Mouse (Mus musculus) embryonic facial prominence, embryonic 15.5 days (tissue): ENCODE data around the gene Tiam1. TPM values are rescaled to one million over a fixed set of nuclear protein-coding genes. Genes with fewer than 3 reads are reported as not detected.

Experiments used
- ATAC-seq: fragments of 200-750 bp; cut with Nextera tagmentation; 2 replicates; pipeline ENCODE4 v1.8.0; 2017; ENCODE audit warnings: low read depth, moderate TSS enrichment; ENCODE audit not compliant: insufficient number of reproducible peaks, low FRiP score, low TSS enrichment
- H3K27ac ChIP-seq: fragments of 300-500 bp; sonication (generic); replicated peaks from 2 replicates; pipeline ENCODE4 v1.5.1; 2015; ENCODE audit warnings: mild to moderate bottlenecking, inconsistent platforms
- H3K27me3 ChIP-seq: fragments of 300-500 bp; sonication (generic); 2 replicates; pipeline ENCODE4 v1.6.1; 2015; ENCODE audit warnings: inconsistent platforms
- H3K36me3 ChIP-seq: fragments of 300-500 bp; sonication (generic); 2 replicates; pipeline ENCODE4 v1.6.1; 2015; ENCODE audit warnings: mild to moderate bottlenecking, inconsistent platforms
- H3K4me1 ChIP-seq: fragments of 300-500 bp; sonication (generic); 2 replicates; pipeline ENCODE4 v1.6.1; 2015; ENCODE audit warnings: inconsistent platforms
- H3K4me2 ChIP-seq: fragments of 300-500 bp; sonication (generic); replicated peaks from 2 replicates; pipeline ENCODE4 v1.6.1; 2015; ENCODE audit warnings: mild to moderate bottlenecking, inconsistent platforms
- H3K4me3 ChIP-seq: fragments of 300-500 bp; sonication (generic); replicated peaks from 2 replicates; pipeline ENCODE4 v1.5.1; 2015; ENCODE audit warnings: mild to moderate bottlenecking, inconsistent platforms
- H3K9ac ChIP-seq: fragments of 300-500 bp; sonication (generic); 2 replicates; pipeline ENCODE4 v1.6.1; 2015; ENCODE audit warnings: inconsistent platforms
- H3K9me3 ChIP-seq: fragments of 300-500 bp; sonication (generic); replicated peaks from 2 replicates; pipeline ENCODE4 v1.6.1; 2016; ENCODE audit warnings: inconsistent platforms
- WGBS: fragments of 180-500 bp; shearing (Covaris S2); methylation state at CpG from one replicate; pipeline ENCODE4 v1.1.7; 2015; 5-methylcytosine and 5-hydroxymethylcytosine counted together
- polyA plus RNA-seq: library from polyadenylated mRNA; unstranded; fragments of >200 nt; fragmentation: Nextera tagmentation; extraction: Ambion mirVana; gene quantifications from 2 replicates; pipeline ENCODE4 v1.2.1, GENCODE M21; 2015

The Tiam1 gene
- polyA plus RNA-seq, 1 experiment from 2014 or later, result 45.3 TPM

DNA sequence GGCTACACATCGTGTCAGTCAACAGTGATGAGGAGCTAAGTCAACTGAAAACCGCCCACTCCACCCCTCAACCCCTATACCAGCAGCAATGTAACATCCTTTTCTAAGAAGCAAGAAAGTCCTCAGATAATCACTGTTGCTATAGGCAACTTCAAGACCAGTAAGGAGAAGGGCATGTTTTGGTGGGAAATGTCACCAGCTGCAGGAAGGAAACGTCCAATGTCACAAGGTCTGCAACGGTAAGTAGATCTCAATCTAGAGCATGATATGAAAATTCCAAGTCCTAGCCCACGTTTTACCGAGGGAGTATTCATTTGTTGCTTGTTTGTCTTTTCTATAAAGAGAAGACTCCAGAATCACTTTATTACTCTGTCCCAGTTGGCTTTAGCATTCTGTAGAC is 95.7 kb downstream of the Tiam1 start:
- Histone ChIP-seq H3K36me3 (no peaks in the 10 kb centered on the region), H3K9me3 (no peaks in the 10 kb centered on the region), H3K4me2 (no peak overlapping the region), H3K9ac (no peak overlapping the region), H3K4me1 (peaks cover 13% of the 10 kb centered on the region), H3K27me3 (no peaks in the 10 kb centered on the region), H3K27ac (no peak overlapping the region), H3K4me3 (no peak overlapping the region)
- no peak for ATAC-seq
- WGBS, result 87% methylated on average over 6 of the region's 6 CpGs

DNA sequence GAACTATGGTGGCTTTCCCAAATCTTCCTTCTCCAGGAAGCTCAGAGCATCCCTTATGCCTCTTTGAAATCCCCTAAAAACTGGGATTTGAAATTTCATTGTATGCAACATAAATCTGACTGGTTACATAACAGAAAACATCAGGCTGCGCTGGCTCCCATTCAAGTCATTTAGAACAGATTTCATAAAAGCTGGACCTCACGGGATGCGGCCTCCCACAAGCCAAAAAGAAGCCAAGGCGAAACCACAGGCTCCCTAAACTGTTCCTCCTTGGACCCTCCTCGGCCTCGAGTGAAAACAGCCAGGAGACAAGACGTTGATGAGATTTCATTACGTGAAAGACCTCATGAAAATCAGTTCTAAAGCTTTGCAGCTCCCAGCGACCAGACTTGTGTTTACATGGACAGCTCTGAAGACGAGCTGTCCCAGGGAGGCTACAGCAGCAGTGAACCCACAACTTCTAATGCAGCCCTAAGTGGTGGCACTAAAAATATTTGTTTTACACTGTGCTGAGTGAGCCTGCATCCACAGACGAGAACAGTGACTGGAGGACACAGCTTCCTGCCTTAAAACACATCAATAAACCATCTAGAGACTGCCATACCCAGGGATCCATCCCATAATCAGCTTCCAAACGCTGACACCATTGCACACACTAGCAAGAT is 96.9 kb downstream of the Tiam1 start:
- no peak for ATAC-seq

DNA sequence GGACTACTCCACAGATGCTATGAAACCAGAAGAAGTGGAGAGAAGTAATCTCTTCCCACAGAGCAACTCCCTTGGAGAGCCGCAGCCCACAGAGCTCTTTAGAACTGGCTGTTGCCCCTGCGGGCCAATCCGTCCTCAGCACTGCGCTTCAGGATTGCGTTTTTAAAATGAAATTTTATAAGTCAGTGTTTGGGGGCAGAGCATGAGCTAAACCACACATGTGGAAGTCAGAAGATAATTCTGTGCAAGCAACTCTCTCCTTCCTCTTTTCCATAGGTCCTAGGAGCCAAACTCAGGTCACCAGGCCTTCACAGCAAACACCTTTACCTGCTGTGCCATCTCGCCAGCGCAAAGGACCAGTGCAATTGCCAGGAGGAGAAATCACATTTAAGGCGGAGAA is 98.0 kb downstream of the Tiam1 start:
- no peak overlapping the region for H3K9ac ChIP-seq
- peaks cover 13% of the 10 kb centered on the region for H3K4me1 ChIP-seq
- no peak overlapping the region for H3K27ac ChIP-seq
- ATAC-seq, result no peak
- no peak overlapping the region for H3K4me2 ChIP-seq
- H3K9me3 ChIP-seq, result no peaks in the 10 kb centered on the region
- no peaks in the 10 kb centered on the region for H3K27me3 ChIP-seq
- 77% methylated on average over 8 of the region's 8 CpGs for WGBS
- H3K36me3 ChIP-seq, result no peaks in the 10 kb centered on the region
- H3K4me3 ChIP-seq, result no peak overlapping the region

More for the DNA sequence above, 96.9 kb downstream of the Tiam1 start:
- Histone ChIP-seq H3K9ac (no peak overlapping the region), H3K4me1 (peaks cover 13% of the 10 kb centered on the region), H3K27ac (peak overlapping the region; percentile 35; the same call in 1 of the 2 replicates), H3K36me3 (no peaks in the 10 kb centered on the region), H3K4me2 (no peak overlapping the region), H3K4me3 (no peak overlapping the region), H3K27me3 (no peaks in the 10 kb centered on the region), H3K9me3 (no peaks in the 10 kb centered on the region)
- 37% methylated on average over 12 of the region's 12 CpGs for WGBS

DNA sequence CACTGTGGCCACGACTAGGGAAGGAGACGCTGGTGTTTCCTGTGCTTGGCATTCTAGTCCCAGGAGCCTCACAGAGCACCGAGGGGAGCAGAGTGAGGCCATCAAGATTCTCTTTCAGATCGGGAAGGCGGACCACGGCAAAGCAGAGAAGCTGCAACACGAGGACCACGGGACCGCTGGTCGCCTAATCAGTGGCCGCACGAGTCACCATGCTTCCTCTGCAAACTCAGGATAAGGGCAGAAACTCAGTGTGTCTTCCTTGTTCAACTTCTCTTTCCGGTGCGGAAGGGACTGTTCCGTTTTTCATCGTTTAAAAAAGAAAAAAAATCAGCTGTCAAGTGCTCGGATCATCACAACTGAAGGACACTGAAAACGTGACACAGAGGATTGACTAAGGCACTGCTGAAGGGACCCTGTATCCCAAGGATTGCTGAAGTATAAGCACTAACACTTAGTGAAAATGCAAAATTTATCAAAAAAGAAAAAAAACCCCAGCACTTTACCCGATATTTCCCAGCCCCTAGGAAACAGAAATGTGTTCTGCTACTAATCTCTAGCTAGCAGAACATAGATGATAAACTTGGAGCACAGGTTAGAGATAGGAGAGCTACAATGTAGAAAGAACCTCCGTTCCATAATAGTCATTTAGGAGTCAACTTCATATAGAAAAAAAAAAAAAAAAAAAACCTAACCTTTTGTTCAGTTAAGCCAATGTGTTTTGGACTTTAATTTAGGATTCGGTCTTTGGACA is 99.4 kb downstream of the Tiam1 start:
- ATAC-seq, result no peak
- Histone ChIP-seq H3K27ac (no peak overlapping the region), H3K27me3 (no peaks in the 10 kb centered on the region), H3K4me2 (no peak overlapping the region), H3K4me1 (peaks cover 13% of the 10 kb centered on the region), H3K9ac (no peak overlapping the region), H3K36me3 (no peaks in the 10 kb centered on the region), H3K4me3 (no peak overlapping the region), H3K9me3 (no peaks in the 10 kb centered on the region)
- WGBS, result 82% methylated on average over 21 of the region's 21 CpGs

DNA sequence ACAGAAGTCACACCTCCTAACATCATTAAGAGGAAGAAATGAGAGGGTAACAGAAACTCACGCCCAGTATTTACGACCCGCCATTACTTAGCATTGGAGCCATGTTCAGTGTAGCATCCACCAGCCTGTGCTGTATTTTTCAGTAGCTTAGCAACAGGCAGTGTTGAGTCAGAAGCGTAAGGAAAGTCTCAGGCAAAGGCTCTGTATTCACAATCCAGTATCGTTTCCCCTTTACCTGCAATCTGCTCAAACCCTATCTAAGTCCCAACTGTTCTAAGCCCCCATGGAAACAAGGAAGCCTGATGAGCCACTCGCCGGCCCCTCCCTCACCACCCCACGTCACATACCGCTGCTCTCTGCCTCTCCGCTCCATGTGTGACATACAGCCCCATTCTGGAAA is 100.7 kb downstream of the Tiam1 start:
- no peak overlapping the region for H3K9ac ChIP-seq
- no peaks in the 10 kb centered on the region for H3K36me3 ChIP-seq
- ATAC-seq, result no peak
- no peaks in the 10 kb centered on the region for H3K9me3 ChIP-seq
- no peak overlapping the region for H3K4me2 ChIP-seq
- H3K27me3 ChIP-seq, result no peaks in the 10 kb centered on the region
- no peak overlapping the region for H3K27ac ChIP-seq
- peaks cover 17% of the 10 kb centered on the region for H3K4me1 ChIP-seq
- WGBS, result 93% methylated on average over 10 of the region's 10 CpGs
- no peak overlapping the region for H3K4me3 ChIP-seq

DNA sequence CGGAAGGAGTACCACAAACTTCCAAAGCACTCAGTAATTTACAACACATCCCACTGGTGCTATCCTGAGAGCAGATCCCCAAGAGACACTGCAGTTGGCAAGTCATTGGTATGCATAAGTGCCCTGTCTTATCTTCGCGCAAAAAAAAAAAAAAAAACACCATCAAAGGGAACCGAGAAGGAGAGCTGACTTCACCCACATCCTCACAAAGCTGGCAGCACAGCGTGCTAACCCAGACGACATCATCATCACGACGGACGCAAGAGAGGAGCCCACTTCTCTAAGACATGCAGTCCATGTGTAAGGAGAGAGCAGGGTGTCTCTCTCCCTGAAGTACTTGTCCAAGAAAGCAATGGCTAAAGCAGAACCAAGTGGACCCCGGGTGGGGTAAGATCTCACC is 101.2 kb downstream of the Tiam1 start:
- no peak overlapping the region for H3K4me2 ChIP-seq
- no peak overlapping the region for H3K27ac ChIP-seq
- no peaks in the 10 kb centered on the region for H3K36me3 ChIP-seq
- peaks cover 21% of the 10 kb centered on the region for H3K4me1 ChIP-seq
- no peaks in the 10 kb centered on the region for H3K27me3 ChIP-seq
- WGBS, result 86% methylated on average over 10 of the region's 10 CpGs
- H3K4me3 ChIP-seq, result no peak overlapping the region
- no peak overlapping the region for H3K9ac ChIP-seq
- H3K9me3 ChIP-seq, result no peaks in the 10 kb centered on the region
- no peak for ATAC-seq

DNA sequence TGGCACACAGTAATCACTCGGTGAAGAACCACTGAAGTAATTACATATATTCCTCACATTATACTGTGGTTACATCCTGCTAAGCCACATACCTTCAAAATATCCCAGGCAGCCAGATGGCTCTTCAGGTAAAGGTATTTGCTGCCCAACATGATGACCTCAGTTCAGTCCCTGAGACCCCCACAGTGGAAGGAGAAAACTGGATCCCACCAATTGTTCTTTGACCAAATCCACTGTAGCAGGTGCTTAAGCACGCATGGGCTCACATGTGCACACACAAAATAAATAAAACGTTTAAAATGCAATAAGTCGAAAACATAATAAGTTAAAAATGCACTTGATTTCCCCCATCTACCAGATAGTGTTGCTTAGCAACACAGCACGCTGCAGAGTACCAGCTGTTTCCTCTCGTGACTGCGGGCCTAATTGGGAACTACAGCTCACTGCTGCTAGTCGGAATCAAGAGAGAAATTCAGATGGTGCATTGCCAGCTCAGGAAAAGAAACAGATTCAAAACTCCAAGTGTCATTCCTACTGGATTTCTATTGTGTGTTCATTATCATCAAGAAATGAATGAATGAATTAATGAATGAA is 102.7 kb downstream of the Tiam1 start:
- Histone ChIP-seq H3K36me3 (no peaks in the 10 kb centered on the region), H3K4me2 (no peak overlapping the region), H3K9me3 (no peaks in the 10 kb centered on the region), H3K27ac (no peak overlapping the region), H3K9ac (no peak overlapping the region), H3K4me3 (no peak overlapping the region), H3K4me1 (peaks cover 20% of the 10 kb centered on the region), H3K27me3 (no peaks in the 10 kb centered on the region)
- WGBS, result 52% methylated on average over 8 of the region's 8 CpGs
- ATAC-seq, result no peak

DNA sequence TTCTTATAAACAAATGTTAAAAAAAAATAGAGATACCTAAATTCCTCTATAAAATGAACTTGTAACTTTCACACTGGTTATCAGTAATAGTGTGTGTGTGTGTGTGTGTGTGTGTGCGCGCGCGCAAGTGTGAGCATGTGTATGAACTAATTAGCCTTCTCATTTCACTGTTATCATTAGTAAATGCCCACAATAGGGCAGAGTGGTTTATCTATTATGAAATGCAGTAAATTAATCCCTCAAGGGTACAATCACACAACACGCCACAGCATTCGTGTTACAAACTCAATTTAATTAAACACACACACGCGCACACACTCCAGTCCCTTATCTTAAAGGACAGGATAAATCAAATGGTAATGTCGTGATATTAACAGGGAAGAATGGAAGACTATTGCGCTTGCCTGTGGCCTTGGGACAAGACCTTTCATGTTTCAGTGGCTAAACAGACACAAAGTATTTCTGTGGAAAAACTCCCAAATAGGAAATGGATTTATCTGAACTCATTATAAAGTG is 107.9 kb downstream of the Tiam1 start:
- Histone ChIP-seq H3K4me3 (no peak overlapping the region), H3K36me3 (no peaks in the 10 kb centered on the region), H3K4me2 (no peak overlapping the region), H3K27me3 (no peaks in the 10 kb centered on the region), H3K9me3 (no peaks in the 10 kb centered on the region), H3K4me1 (peaks cover 19% of the 10 kb centered on the region; the same call in 1 of the 2 replicates), H3K27ac (no peak overlapping the region), H3K9ac (no peak overlapping the region)
- 88% methylated on average over 10 of the region's 10 CpGs for WGBS
- ATAC-seq, result no peak

DNA sequence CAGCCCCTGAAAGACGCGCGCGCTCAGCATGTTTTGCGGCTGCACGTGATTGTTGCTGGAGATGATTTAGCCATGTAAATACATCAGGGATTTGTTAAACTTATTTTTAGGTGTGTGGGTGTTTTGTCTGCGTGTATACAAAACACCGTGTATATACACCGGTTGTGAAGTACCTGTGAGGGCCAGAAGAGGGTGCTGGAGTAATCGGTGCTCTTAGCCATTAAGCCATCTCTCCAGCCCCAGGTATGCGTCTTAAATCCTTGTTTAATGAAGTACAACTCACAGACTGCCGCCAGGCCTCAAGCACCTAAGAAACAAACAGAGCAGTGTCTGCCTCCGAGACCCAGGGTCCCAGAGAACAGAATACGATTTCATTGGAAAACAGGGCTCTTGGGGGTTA is 113.2 kb downstream of the Tiam1 start:
- Histone ChIP-seq H3K9me3 (no peaks in the 10 kb centered on the region), H3K27me3 (no peaks in the 10 kb centered on the region), H3K4me2 (no peak overlapping the region), H3K27ac (0 out of 2 replicates have a peak overlapping the region, but pooled peaks have one; percentile 17), H3K36me3 (no peaks in the 10 kb centered on the region), H3K9ac (no peak overlapping the region), H3K4me1 (peaks cover 15% of the 10 kb centered on the region; the same call in 1 of the 2 replicates), H3K4me3 (no peak overlapping the region)
- WGBS, result 60% methylated on average over 14 of the region's 14 CpGs
- ATAC-seq, result no peak

DNA sequence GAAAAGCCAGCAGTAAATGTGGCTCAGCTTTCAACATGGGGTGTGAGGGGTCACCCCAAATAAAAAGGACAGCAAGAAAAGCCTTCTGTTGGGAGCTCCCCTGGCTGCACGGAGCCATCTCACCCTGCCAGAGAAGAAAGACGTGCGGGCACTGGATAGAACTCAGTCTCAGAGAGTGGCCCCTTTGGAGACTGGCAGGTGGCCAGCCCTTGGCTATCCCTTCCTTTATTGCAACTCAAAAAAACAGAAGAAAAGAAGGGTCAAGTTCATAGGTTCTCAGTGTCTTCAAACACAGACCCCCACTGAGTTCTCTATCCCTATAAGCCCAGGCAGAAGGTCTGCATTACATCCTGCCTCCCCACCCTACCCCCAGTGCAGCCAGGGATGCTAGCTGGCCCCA is 115.7 kb downstream of the Tiam1 start:
- no peak overlapping the region for H3K4me3 ChIP-seq
- no peak overlapping the region for H3K27ac ChIP-seq
- no peaks in the 10 kb centered on the region for H3K9me3 ChIP-seq
- H3K4me2 ChIP-seq, result no peak overlapping the region
- peaks cover 20% of the 10 kb centered on the region for H3K4me1 ChIP-seq
- ATAC-seq, result no peak
- 0 out of 2 replicates have a peak, but pooled peaks cover 4% of the 10 kb centered on the region for H3K36me3 ChIP-seq
- no peaks in the 10 kb centered on the region for H3K27me3 ChIP-seq
- no peak overlapping the region for H3K9ac ChIP-seq
- 90% methylated on average over 3 of the region's 3 CpGs for WGBS

DNA sequence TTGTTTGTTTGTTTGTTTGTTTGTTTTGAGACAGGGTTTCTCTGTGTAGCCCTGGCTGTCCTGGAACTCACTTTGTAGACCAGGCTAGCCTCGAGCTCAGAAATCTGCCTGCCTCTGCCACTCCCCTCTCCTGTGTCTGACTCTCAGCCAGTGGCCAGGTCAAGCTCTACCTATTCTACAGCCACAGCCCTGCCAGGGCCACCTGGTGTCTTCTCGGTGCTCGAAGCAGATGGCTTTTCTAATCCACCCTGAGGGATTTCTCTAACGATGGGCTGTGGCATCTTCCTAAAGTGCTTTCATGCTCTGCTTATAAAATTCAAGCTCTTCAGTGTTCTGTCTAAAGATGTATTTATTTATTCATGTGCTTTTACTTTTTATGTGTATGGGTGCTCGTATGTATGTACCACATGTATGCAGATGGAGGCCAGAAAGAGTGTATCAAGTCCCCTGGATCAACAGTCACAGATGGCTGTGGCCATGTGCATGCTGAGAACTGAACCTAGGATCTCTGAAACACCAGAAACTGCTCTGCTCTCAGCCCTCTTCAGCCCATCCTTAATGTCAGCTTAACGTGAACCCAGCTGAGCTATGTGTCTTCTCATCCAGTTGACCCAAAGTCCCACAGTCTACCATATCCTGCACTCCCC is 117.9 kb downstream of the Tiam1 start:
- no peak overlapping the region for H3K9ac ChIP-seq
- H3K4me2 ChIP-seq, result no peak overlapping the region
- 0 out of 2 replicates have a peak, but pooled peaks cover 4% of the 10 kb centered on the region for H3K36me3 ChIP-seq
- peaks cover 18% of the 10 kb centered on the region for H3K4me1 ChIP-seq
- no peaks in the 10 kb centered on the region for H3K9me3 ChIP-seq
- WGBS, result 75% methylated on average over 6 of the region's 6 CpGs
- ATAC-seq, result no peak
- no peak overlapping the region for H3K27ac ChIP-seq
- no peak overlapping the region for H3K4me3 ChIP-seq
- no peaks in the 10 kb centered on the region for H3K27me3 ChIP-seq
